Mouse (Mus musculus): ENCODE measurements around the gene Ttc41.

Ttc41 gene

GRCm38 (mm10) chr10:86825871-86826522, 120.4 kb downstream of the Ttc41 start:
- DNase-seq (ENCODE audit: low spot score): no peak
